In genomic region chr16:92158021-92158455, GRCm38 (mm10) we compare ENCODE assay signal across 10 mouse cellular contexts.
A peak's percentile ranks its signal among the peaks of the same experiment; 100 is the strongest.
DNase-seq lines count a peak whose midpoint lies in the region; ATAC-seq and TF ChIP-seq lines count a peak whose summit lies in the region.
"Had no signal": no experiment of that assay in that cellular context is flagged by ENCODE, and none has a peak within 500 bp of the region (broad histone marks: within the 10 kb centered on the region; RNA-seq: fewer than 3 reads in every experiment).

No protein-coding gene starts in this region.

- peak overlapping the region; percentile 50 for H3K4me3 ChIP-seq in forebrain, embryonic 12.5 days (replicated peaks)
- peak overlapping the region; percentile 45 for H3K4me3 ChIP-seq in hindbrain, embryonic 13.5 days
- H3K4me3 ChIP-seq in lung, adult 2 months (replicated peaks; ENCODE audit: extremely low read depth, low read depth, low read length): peak overlapping the region; percentile 43
- H3K4me3 ChIP-seq: megakaryocyte, embryonic 14.5 days had no signal

- peak; percentile 64 for ATAC-seq in forebrain, embryonic 12.5 days (ENCODE audit: low FRiP score)
- ATAC-seq in hindbrain, embryonic 13.5 days (ENCODE audit: low FRiP score): peak; percentile 79

- 2% methylated on average over 14 of the region's 14 CpGs for WGBS in forebrain, embryonic 12.5 days
- WGBS in hindbrain, embryonic 13.5 days: 4% methylated on average over 14 of the region's 14 CpGs
- 19% methylated on average over 14 of the region's 14 CpGs for WGBS in lung, adult 2 months

- peak overlapping the region; percentile 59 for H3K9ac ChIP-seq in forebrain, embryonic 12.5 days
- peak overlapping the region; percentile 72 for H3K9ac ChIP-seq in hindbrain, embryonic 13.5 days

- no peaks in the 10 kb centered on the region for H3K9me3 ChIP-seq in forebrain, embryonic 12.5 days
- H3K9me3 ChIP-seq in hindbrain, embryonic 13.5 days: no peaks in the 10 kb centered on the region
- H3K9me3 ChIP-seq: G1E had no signal

- peaks cover 12% of the 10 kb centered on the region; the same call in 1 of the 2 replicates for H3K27me3 ChIP-seq in forebrain, embryonic 12.5 days
- 0 out of 2 replicates have a peak, but pooled peaks cover 3% of the 10 kb centered on the region for H3K27me3 ChIP-seq in hindbrain, embryonic 13.5 days

- peak overlapping the region; percentile 71 for H3K27ac ChIP-seq in forebrain, embryonic 12.5 days
- H3K27ac ChIP-seq in hindbrain, embryonic 13.5 days: peak overlapping the region; percentile 87

- no peak for TF ChIP-seq CTCF in lung, adult 2 months (IDR thresholded peaks at IDR 0.05; ENCODE audit: insufficient read depth, low read length)

- H3K36me3 ChIP-seq in forebrain, embryonic 12.5 days (replicated peaks): no peaks in the 10 kb centered on the region
- H3K36me3 ChIP-seq in hindbrain, embryonic 13.5 days: no peaks in the 10 kb centered on the region
- H3K36me3 ChIP-seq: G1E had no signal

- peaks cover 20% of the 10 kb centered on the region for H3K4me1 ChIP-seq in forebrain, embryonic 12.5 days
- peaks cover 20% of the 10 kb centered on the region for H3K4me1 ChIP-seq in hindbrain, embryonic 13.5 days (replicated peaks)
- peaks cover 2% of the 10 kb centered on the region; the same call in 1 of the 2 replicates for H3K4me1 ChIP-seq in lung, adult 2 months (ENCODE audit: control insufficient read depth, insufficient read depth, low read length)

- no peak for TF ChIP-seq POLR2A in lung, adult 2 months (IDR thresholded peaks at IDR 0.05; ENCODE audit: borderline replicate concordance, extremely low read depth, low read depth, low read length)

- H3K4me2 ChIP-seq in forebrain, embryonic 12.5 days: peak overlapping the region; percentile 90
- H3K4me2 ChIP-seq in hindbrain, embryonic 13.5 days: peak overlapping the region; percentile 80

- peak; percentile 34 for DNase-seq in urinary bladder, postnatal 14 days (ENCODE audit: low spot score)
- DNase-seq in urinary bladder, postnatal 4 days (ENCODE audit: low spot score in 2 of 2): no peak
- DNase-seq in layer of hippocampus, adult 9-11 months: peak; percentile 47
- DNase-seq in lung, adult 2 months: peak; percentile 36
- DNase-seq in right cerebral cortex, adult 18-20 months: peak; percentile 41
- no peak for DNase-seq in spleen, postnatal 14 days (ENCODE audit: low spot score in 2 of 2)

Comparison
In these comparisons a context has a peak if more than half of its experiments do, and no peak if none do; other contexts are left out.
1. DNase-seq: peak in urinary bladder, postnatal 14 days (single experiment), layer of hippocampus, adult 9-11 months (single experiment), lung, adult 2 months (single experiment) and right cerebral cortex, adult 18-20 months (single experiment); none in urinary bladder, postnatal 4 days (0 of 2) and spleen, postnatal 14 days (0 of 2).
2. Peak in every context shown above with its lines, with median percentiles within 50 percentile points of each other: H3K4me3 ChIP-seq.